Mouse (Mus musculus) lung, adult 2 months (tissue): Measurements from ENCODE around the gene Prmt1.
A peak's percentile ranks its signal among the peaks of the same experiment; 100 is the strongest.

Experiments used
- CTCF ChIP-seq: fragments of 200-500 bp; IDR thresholded peaks from 2 replicates; pipeline ENCODE4 v1.5.1; 2011; ENCODE audit warnings: mild to moderate bottlenecking, low read length, control low read depth; ENCODE audit not compliant: insufficient read depth
- POLR2A ChIP-seq: fragments of 200-500 bp; IDR thresholded peaks from 2 replicates; pipeline ENCODE4 v1.6.1; 2011; ENCODE audit warnings: low read depth, mild to moderate bottlenecking, control low read depth, low read length, borderline replicate concordance; ENCODE audit errors: extremely low read depth

DNA sequence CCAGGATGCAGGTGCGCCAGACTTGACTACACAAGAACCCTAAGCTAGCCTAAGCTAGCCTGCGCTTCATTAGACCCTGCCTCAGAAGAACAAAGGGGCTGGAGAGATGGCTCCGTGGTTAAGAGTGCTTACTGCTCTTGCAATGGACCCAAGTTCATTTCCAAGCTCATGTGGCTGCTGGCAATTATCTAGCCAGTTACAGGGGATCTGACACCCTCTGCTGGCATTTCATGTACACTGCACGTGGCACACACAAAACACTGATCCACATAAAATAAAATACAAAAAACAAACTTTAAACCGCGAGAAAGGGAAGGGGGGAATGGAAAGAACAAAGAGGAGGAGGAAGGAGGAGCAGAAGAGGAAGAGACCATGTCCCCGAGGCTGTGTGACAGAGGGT, 28.2 kb downstream of the Prmt1 start:
- no peak for TF ChIP-seq POLR2A
- TF ChIP-seq CTCF, result peak; percentile 56
